Mouse (Mus musculus) midbrain, embryonic 15.5 days (tissue): ENCODE data around the gene Cadps2. TPM values are rescaled to one million over a fixed set of nuclear protein-coding genes. Genes with fewer than 3 reads are reported as not detected.

Source experiments
- ATAC-seq: fragments of 200-750 bp; cut with Nextera tagmentation; replicated peaks from 2 replicates; pipeline ENCODE4 v1.8.0; 2017; ENCODE audit warnings: moderate TSS enrichment
- H3K27ac ChIP-seq: fragments of 300-500 bp; sonication (generic); 2 replicates; pipeline ENCODE4 v1.5.1; 2015; ENCODE audit warnings: mild to moderate bottlenecking, inconsistent platforms
- H3K27me3 ChIP-seq: fragments of 300-500 bp; sonication (generic); replicated peaks from 2 replicates; pipeline ENCODE4 v1.6.1; 2015; ENCODE audit warnings: inconsistent platforms
- H3K36me3 ChIP-seq: fragments of 300-500 bp; sonication (generic); replicated peaks from 2 replicates; pipeline ENCODE4 v1.6.1; 2015; ENCODE audit warnings: inconsistent platforms
- H3K4me1 ChIP-seq: fragments of 300-500 bp; sonication (generic); 2 replicates; pipeline ENCODE4 v1.6.1; 2015; ENCODE audit warnings: inconsistent platforms
- H3K4me2 ChIP-seq: fragments of 300-500 bp; sonication (generic); 2 replicates; pipeline ENCODE4 v1.6.1; 2015; ENCODE audit warnings: inconsistent platforms, mild to moderate bottlenecking, moderate library complexity
- H3K4me3 ChIP-seq: fragments of 300-500 bp; sonication (generic); 2 replicates; pipeline ENCODE4 v1.5.1; 2015; ENCODE audit warnings: mild to moderate bottlenecking, inconsistent platforms
- H3K9ac ChIP-seq: fragments of 300-500 bp; sonication (generic); 2 replicates; pipeline ENCODE4 v1.6.1; 2015; ENCODE audit warnings: mild to moderate bottlenecking, inconsistent platforms
- H3K9me3 ChIP-seq: fragments of 300-500 bp; sonication (generic); 2 replicates; pipeline ENCODE4 v1.6.1; 2016; ENCODE audit warnings: inconsistent platforms
- WGBS: fragments of 180-500 bp; shearing (Covaris S2); methylation state at CpG from one replicate; pipeline ENCODE4 v1.1.7; 2015; ENCODE audit warnings: mixed read lengths; 5-methylcytosine and 5-hydroxymethylcytosine counted together
- polyA plus RNA-seq: library from polyadenylated mRNA; unstranded; fragments of >200 nt; fragmentation: Nextera tagmentation; extraction: Ambion mirVana; gene quantifications from 2 replicates; pipeline ENCODE4 v1.2.1, GENCODE M21; 2015

Cadps2 gene
- polyA plus RNA-seq, 1 experiment from 2014 or later, result 7.9 TPM

- Histone ChIP-seq H3K4me1 (no peaks in the 10 kb centered on the region), H3K27ac (no peak overlapping the region), H3K27me3 (no peaks in the 10 kb centered on the region), H3K9me3 (no peaks in the 10 kb centered on the region), H3K9ac (no peak overlapping the region), H3K4me2 (no peak overlapping the region), H3K36me3 (no peaks in the 10 kb centered on the region), H3K4me3 (no peak overlapping the region)
- no peak for ATAC-seq
- 74% methylated on average over 2 of the region's 2 CpGs for WGBS
Observed at GRCm38 (mm10) chr6:23490431-23490830, 348.8 kb downstream of the Cadps2 start.

GRCm38 (mm10) chr6:23489046-23489445, 350.2 kb downstream of the Cadps2 start:
- H3K9ac ChIP-seq, result no peak overlapping the region
- H3K27me3 ChIP-seq, result no peaks in the 10 kb centered on the region
- no peaks in the 10 kb centered on the region for H3K36me3 ChIP-seq
- H3K9me3 ChIP-seq, result no peaks in the 10 kb centered on the region
- H3K4me3 ChIP-seq, result no peak overlapping the region
- H3K27ac ChIP-seq, result no peak overlapping the region
- H3K4me1 ChIP-seq, result no peaks in the 10 kb centered on the region
- WGBS, result 83% methylated on average over 2 of the region's 2 CpGs
- H3K4me2 ChIP-seq, result no peak overlapping the region
- ATAC-seq, result no peak

- ATAC-seq, result no peak
- H3K4me1 ChIP-seq, result no peaks in the 10 kb centered on the region
- H3K27me3 ChIP-seq, result no peaks in the 10 kb centered on the region
- H3K27ac ChIP-seq, result no peak overlapping the region
- no peak overlapping the region for H3K9ac ChIP-seq
- no peaks in the 10 kb centered on the region for H3K36me3 ChIP-seq
- H3K4me3 ChIP-seq, result no peak overlapping the region
- 67% methylated on average over 2 of the region's 2 CpGs for WGBS
- no peak overlapping the region for H3K4me2 ChIP-seq
- no peaks in the 10 kb centered on the region for H3K9me3 ChIP-seq
Observed at GRCm38 (mm10) chr6:23472686-23473085, 366.5 kb downstream of the Cadps2 start.

GRCm38 (mm10) chr6:23471830-23472229, 367.4 kb downstream of the Cadps2 start:
- no peaks in the 10 kb centered on the region for H3K36me3 ChIP-seq
- ATAC-seq, result no peak
- no peak overlapping the region for H3K4me2 ChIP-seq
- no peaks in the 10 kb centered on the region for H3K9me3 ChIP-seq
- no peak overlapping the region for H3K9ac ChIP-seq
- H3K4me3 ChIP-seq, result no peak overlapping the region
- 63% methylated on average over 2 of the region's 2 CpGs for WGBS
- no peaks in the 10 kb centered on the region for H3K27me3 ChIP-seq
- H3K4me1 ChIP-seq, result no peaks in the 10 kb centered on the region
- no peak overlapping the region for H3K27ac ChIP-seq

- Histone ChIP-seq H3K27ac (no peak overlapping the region), H3K4me2 (no peak overlapping the region), H3K27me3 (no peaks in the 10 kb centered on the region), H3K9ac (no peak overlapping the region), H3K36me3 (no peaks in the 10 kb centered on the region), H3K4me3 (no peak overlapping the region), H3K4me1 (no peaks in the 10 kb centered on the region), H3K9me3 (no peaks in the 10 kb centered on the region)
- WGBS, result 57% methylated on average over 4 of the region's 4 CpGs
- ATAC-seq, result no peak
Observed at GRCm38 (mm10) chr6:23467885-23468284, 371.3 kb downstream of the Cadps2 start.

- WGBS, result 19% methylated on average over 8 of the region's 8 CpGs
- no peaks in the 10 kb centered on the region for H3K9me3 ChIP-seq
- H3K27me3 ChIP-seq, result no peaks in the 10 kb centered on the region
- peak overlapping the region; percentile 10; the same call in 1 of the 2 replicates for H3K4me2 ChIP-seq
- ATAC-seq, result peak; percentile 71; the same call in 1 of the 2 replicates
- no peak overlapping the region for H3K27ac ChIP-seq
- H3K4me3 ChIP-seq, result no peak overlapping the region
- H3K36me3 ChIP-seq, result no peaks in the 10 kb centered on the region
- no peaks in the 10 kb centered on the region for H3K4me1 ChIP-seq
- H3K9ac ChIP-seq, result no peak overlapping the region
Observed at GRCm38 (mm10) chr6:23462600-23463280, 376.5 kb downstream of the Cadps2 start.

- Histone ChIP-seq H3K27me3 (no peaks in the 10 kb centered on the region), H3K9ac (no peak overlapping the region), H3K4me1 (no peaks in the 10 kb centered on the region), H3K27ac (no peak overlapping the region), H3K9me3 (no peaks in the 10 kb centered on the region), H3K36me3 (no peaks in the 10 kb centered on the region), H3K4me3 (no peak overlapping the region), H3K4me2 (no peak overlapping the region)
- ATAC-seq, result peak; percentile 78; the same call in 1 of the 2 replicates
- WGBS, result 2% methylated on average over 5 of the region's 5 CpGs
Observed at GRCm38 (mm10) chr6:23457748-23458147, 381.5 kb downstream of the Cadps2 start.

GRCm38 (mm10) chr6:23453907-23454306, 385.3 kb downstream of the Cadps2 start:
- H3K4me2 ChIP-seq, result no peak overlapping the region
- no peaks in the 10 kb centered on the region for H3K9me3 ChIP-seq
- H3K4me1 ChIP-seq, result no peaks in the 10 kb centered on the region
- H3K4me3 ChIP-seq, result no peak overlapping the region
- no peaks in the 10 kb centered on the region for H3K27me3 ChIP-seq
- WGBS, result 53% methylated on average over 5 of the region's 5 CpGs
- no peak for ATAC-seq
- no peak overlapping the region for H3K9ac ChIP-seq
- no peak overlapping the region for H3K27ac ChIP-seq
- no peaks in the 10 kb centered on the region for H3K36me3 ChIP-seq

- H3K4me1 ChIP-seq, result no peaks in the 10 kb centered on the region
- H3K4me2 ChIP-seq, result no peak overlapping the region
- no peak overlapping the region for H3K4me3 ChIP-seq
- H3K27ac ChIP-seq, result no peak overlapping the region
- no peak overlapping the region for H3K9ac ChIP-seq
- H3K27me3 ChIP-seq, result no peaks in the 10 kb centered on the region
- no peaks in the 10 kb centered on the region for H3K36me3 ChIP-seq
- 73% methylated on average over 3 of the region's 3 CpGs for WGBS
- no peaks in the 10 kb centered on the region for H3K9me3 ChIP-seq
- ATAC-seq, result no peak
Observed at GRCm38 (mm10) chr6:23439897-23440296, 399.3 kb downstream of the Cadps2 start.

GRCm38 (mm10) chr6:23410256-23411049, 428.8 kb downstream of the Cadps2 start:
- 2% methylated on average over 12 of the region's 12 CpGs for WGBS
- Histone ChIP-seq H3K9me3 (no peaks in the 10 kb centered on the region), H3K27me3 (peaks cover 3% of the 10 kb centered on the region; the same call in 1 of the 2 replicates), H3K36me3 (no peaks in the 10 kb centered on the region), H3K4me2 (peak overlapping the region; percentile 45), H3K4me1 (peaks cover 14% of the 10 kb centered on the region; the same call in 1 of the 2 replicates), H3K27ac (no peak overlapping the region), H3K4me3 (peak overlapping the region; percentile 26), H3K9ac (peak overlapping the region; percentile 13; the same call in 1 of the 2 replicates)
- peak; percentile 86 for ATAC-seq

- no peak overlapping the region for H3K27ac ChIP-seq
- no peak for ATAC-seq
- no peak overlapping the region for H3K4me3 ChIP-seq
- WGBS, result 92% methylated on average over 2 of the region's 2 CpGs
- peaks cover 12% of the 10 kb centered on the region for H3K27me3 ChIP-seq
- no peak overlapping the region for H3K4me2 ChIP-seq
- H3K36me3 ChIP-seq, result no peaks in the 10 kb centered on the region
- H3K9ac ChIP-seq, result no peak overlapping the region
- H3K9me3 ChIP-seq, result no peaks in the 10 kb centered on the region
- H3K4me1 ChIP-seq, result no peaks in the 10 kb centered on the region
Observed at GRCm38 (mm10) chr6:23394131-23394530, 445.1 kb downstream of the Cadps2 start.

- no peaks in the 10 kb centered on the region for H3K36me3 ChIP-seq
- no peaks in the 10 kb centered on the region for H3K4me1 ChIP-seq
- peaks cover 19% of the 10 kb centered on the region for H3K27me3 ChIP-seq
- no peak overlapping the region for H3K4me3 ChIP-seq
- WGBS, result 85% methylated on average over 4 of the region's 4 CpGs
- no peak overlapping the region for H3K27ac ChIP-seq
- no peaks in the 10 kb centered on the region for H3K9me3 ChIP-seq
- no peak overlapping the region for H3K4me2 ChIP-seq
- H3K9ac ChIP-seq, result no peak overlapping the region
- ATAC-seq, result no peak
Observed at GRCm38 (mm10) chr6:23392711-23393110, 446.5 kb downstream of the Cadps2 start.
